Mouse (Mus musculus): ENCODE data around the gene Fam19a1.

DNA sequence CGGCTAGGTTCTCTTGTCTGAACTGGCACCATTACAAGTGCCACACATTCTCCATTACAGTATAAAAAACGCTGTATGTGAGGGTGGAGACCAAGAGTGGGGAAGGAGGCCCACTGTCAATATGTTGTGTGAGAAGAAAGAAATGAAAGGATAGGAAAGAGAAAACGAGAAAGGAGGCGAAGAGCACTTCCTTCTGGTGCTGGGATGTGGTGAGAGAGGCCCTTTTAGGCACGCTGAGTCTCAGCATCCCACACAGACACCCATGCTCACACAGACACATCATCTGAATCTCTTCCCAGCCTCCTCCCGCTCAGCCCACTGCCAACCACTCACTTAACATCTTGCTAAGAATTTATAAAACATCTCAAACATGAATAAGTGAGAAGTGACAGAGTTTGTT is 14.7 kb upstream of the Fam19a1 start:
- TF ChIP-seq CTCF (IDR thresholded peaks at IDR 0.05; ENCODE audit: control insufficient read depth, insufficient read depth, insufficient replicate concordance, low read depth, low read length) (no peak), POLR2A (IDR thresholded peaks at IDR 0.05; ENCODE audit: control insufficient read depth, low read depth, low read length) (no peak)

All from testis, adult 2 months (tissue).